Mouse (Mus musculus) embryonic facial prominence, embryonic 10.5 days (tissue): ENCODE measurements around the gene Mybbp1a. TPM values are rescaled to one million over a fixed set of nuclear protein-coding genes. Genes with fewer than 3 reads are reported as not detected.
A peak's percentile ranks its signal among the peaks of the same experiment; 100 is the strongest.

Source experiments
- DNase-seq: peaks from one replicate; pipeline ENCODE4 v3.0.0-alpha.2; 2017; ENCODE audit warnings: low spot score
- H3K27ac ChIP-seq: fragments of 300-500 bp; sonication (generic); replicated peaks from 2 replicates; pipeline ENCODE4 v1.5.1; 2016; ENCODE audit warnings: mild to moderate bottlenecking
- H3K27me3 ChIP-seq: fragments of 300-500 bp; sonication (generic); replicated peaks from 2 replicates; pipeline ENCODE4 v1.6.1; 2016; ENCODE audit warnings: low read depth, mild to moderate bottlenecking; ENCODE audit not compliant: poor library complexity, severe bottlenecking
- H3K36me3 ChIP-seq: fragments of 300-500 bp; sonication (generic); replicated peaks from 2 replicates; pipeline ENCODE4 v1.6.1; 2016; ENCODE audit warnings: mild to moderate bottlenecking, moderate library complexity
- H3K4me1 ChIP-seq: fragments of 300-500 bp; sonication (generic); 2 replicates; pipeline ENCODE4 v1.6.1; 2016
- H3K4me3 ChIP-seq: fragments of 300-500 bp; sonication (generic); 2 replicates; pipeline ENCODE4 v1.5.1; 2016; ENCODE audit warnings: mild to moderate bottlenecking, moderate library complexity
- H3K9me3 ChIP-seq: fragments of 300-500 bp; sonication (generic); 2 replicates; pipeline ENCODE4 v1.6.1; 2016; ENCODE audit warnings: mild to moderate bottlenecking
- WGBS: fragments of 180-500 bp; shearing (Covaris S2); methylation state at CpG from one replicate; pipeline ENCODE4 v1.1.7; 2016; 5-methylcytosine and 5-hydroxymethylcytosine counted together
- polyA plus RNA-seq: library from polyadenylated mRNA; unstranded; fragments of >200 nt; fragmentation: Nextera tagmentation; extraction: Ambion mirVana; gene quantifications from 2 replicates; pipeline ENCODE4 v1.2.1, GENCODE M21; 2016

Mybbp1a gene
- polyA plus RNA-seq, 1 experiment from 2014 or later = 257 TPM

GRCm38 (mm10) chr11:72488753-72489271, 47.7 kb downstream of the Mybbp1a start:
- no peaks in the 10 kb centered on the region for H3K36me3 ChIP-seq

GRCm38 (mm10) chr11:72489397-72489796, 48.2 kb downstream of the Mybbp1a start:
- Histone ChIP-seq H3K36me3 (no peaks in the 10 kb centered on the region), H3K4me3 (peak overlapping the region; percentile 71), H3K9me3 (no peaks in the 10 kb centered on the region), H3K27me3 (peaks cover 58% of the 10 kb centered on the region), H3K4me1 (peaks cover 36% of the 10 kb centered on the region), H3K27ac (peak overlapping the region; percentile 76)
- DNase-seq = no peak
- under 1% methylated on average over 41 of the region's 42 CpGs for WGBS

More at GRCm38 (mm10) chr11:72488753-72489271, 47.7 kb downstream of the Mybbp1a start:
- Histone ChIP-seq H3K27me3 (peaks cover 58% of the 10 kb centered on the region), H3K9me3 (no peaks in the 10 kb centered on the region), H3K27ac (peak overlapping the region; percentile 76), H3K4me1 (peaks cover 36% of the 10 kb centered on the region), H3K4me3 (peak overlapping the region; percentile 71)
- WGBS = under 1% methylated on average over 38 of the region's 38 CpGs
- peak; percentile 52 for DNase-seq

- Histone ChIP-seq H3K9me3 (no peaks in the 10 kb centered on the region), H3K4me3 (peak within 1 kb of the TSS; percentile 71), H3K36me3 (no peaks in the 10 kb centered on the region), H3K27ac (peak within 1 kb of the TSS; percentile 76), H3K4me1 (peaks cover 31% of the 10 kb centered on the region), H3K27me3 (peaks cover 58% of the 10 kb centered on the region)
- under 1% methylated on average over 42 of the region's 42 CpGs for WGBS
- peak; percentile 93 for DNase-seq
These were observed 48.7 kb downstream of the Mybbp1a start, which contains the start of gene Spns2 for GRCm38 (mm10) chr11:72489881-72490301. Gene Spns2 (minus strand): TSS chr11:72489904.

- no peak overlapping the region for H3K4me3 ChIP-seq
- H3K9me3 ChIP-seq = no peaks in the 10 kb centered on the region
- H3K27me3 ChIP-seq = peaks cover 49% of the 10 kb centered on the region
- no peak for DNase-seq
- H3K27ac ChIP-seq = no peak overlapping the region
- 70% methylated on average over 15 of the region's 15 CpGs for WGBS
- no peaks in the 10 kb centered on the region for H3K36me3 ChIP-seq
- H3K4me1 ChIP-seq = peaks cover 20% of the 10 kb centered on the region
These were observed 50.2 kb downstream of the Mybbp1a start for GRCm38 (mm10) chr11:72491130-72491960.

GRCm38 (mm10) chr11:72494046-72494988, 53.2 kb downstream of the Mybbp1a start:
- Histone ChIP-seq H3K27me3 (peaks cover 21% of the 10 kb centered on the region), H3K9me3 (no peaks in the 10 kb centered on the region), H3K4me1 (peaks cover 6% of the 10 kb centered on the region), H3K36me3 (no peaks in the 10 kb centered on the region), H3K4me3 (no peak overlapping the region), H3K27ac (no peak overlapping the region)
- WGBS = 55% methylated on average over 8 of the region's 8 CpGs
- DNase-seq = peak; percentile 57

GRCm38 (mm10) chr11:72496066-72496465, 54.9 kb downstream of the Mybbp1a start:
- no peak for DNase-seq
- Histone ChIP-seq H3K4me3 (no peak overlapping the region), H3K36me3 (no peaks in the 10 kb centered on the region), H3K9me3 (no peaks in the 10 kb centered on the region), H3K27ac (no peak overlapping the region), H3K27me3 (peaks cover 7% of the 10 kb centered on the region; the same call in 1 of the 2 replicates), H3K4me1 (peaks cover 3% of the 10 kb centered on the region)
- 68% methylated on average over 3 of the region's 3 CpGs for WGBS

GRCm38 (mm10) chr11:72496775-72497174, 55.6 kb downstream of the Mybbp1a start:
- DNase-seq = no peak
- 71% methylated on average over 1 of the region's 1 CpGs for WGBS
- peaks cover 6% of the 10 kb centered on the region; the same call in 1 of the 2 replicates for H3K27me3 ChIP-seq
- no peaks in the 10 kb centered on the region for H3K9me3 ChIP-seq
- H3K4me3 ChIP-seq = no peak overlapping the region
- H3K36me3 ChIP-seq = no peaks in the 10 kb centered on the region
- peaks cover 10% of the 10 kb centered on the region for H3K4me1 ChIP-seq
- no peak overlapping the region for H3K27ac ChIP-seq

GRCm38 (mm10) chr11:72497367-72497766, 56.2 kb downstream of the Mybbp1a start:
- no peaks in the 10 kb centered on the region for H3K36me3 ChIP-seq
- peaks cover 10% of the 10 kb centered on the region; the same call in 1 of the 2 replicates for H3K27me3 ChIP-seq
- no peak overlapping the region for H3K27ac ChIP-seq
- H3K9me3 ChIP-seq = no peaks in the 10 kb centered on the region
- no peak overlapping the region for H3K4me3 ChIP-seq
- no peak for DNase-seq
- peaks cover 16% of the 10 kb centered on the region for H3K4me1 ChIP-seq
- 23% methylated on average over 4 of the region's 4 CpGs for WGBS

- Histone ChIP-seq H3K9me3 (no peaks in the 10 kb centered on the region), H3K4me3 (no peak overlapping the region), H3K27me3 (peaks cover 20% of the 10 kb centered on the region), H3K4me1 (peaks cover 27% of the 10 kb centered on the region), H3K36me3 (no peaks in the 10 kb centered on the region), H3K27ac (no peak overlapping the region)
- no peak for DNase-seq
- WGBS = 87% methylated on average over 4 of the region's 4 CpGs
These were observed 59.0 kb downstream of the Mybbp1a start for GRCm38 (mm10) chr11:72500139-72500538.

Other genes with a start within 250 kb of the Mybbp1a start
- 0.72 and 0.83 TPM in 2 replicates for gene Gm43951, start 234.5 kb upstream of the Mybbp1a start, polyA plus RNA-seq
- gene 4933427D14Rik, start 233.9 kb upstream of the Mybbp1a start, polyA plus RNA-seq = 17.1 and 19.9 TPM in 2 replicates
- gene Txndc17, start 233.8 kb upstream of the Mybbp1a start, polyA plus RNA-seq = 180 TPM in 2 replicates
- gene Med31, start 225.8 kb upstream of the Mybbp1a start, polyA plus RNA-seq = 46.7 and 50.8 TPM in 2 replicates
- gene Slc13a5, start 174.1 kb upstream of the Mybbp1a start, polyA plus RNA-seq = 0.10 and 0.14 TPM in 2 replicates
- 3.2 and 3.4 TPM in 2 replicates for gene Xaf1, start 139.7 kb upstream of the Mybbp1a start, polyA plus RNA-seq
- not detected in 2 replicates for gene Fbxo39, start 126.9 kb upstream of the Mybbp1a start, polyA plus RNA-seq
- 6.3 and 7.2 TPM in 2 replicates for gene Tekt1, start 78.9 kb upstream of the Mybbp1a start, polyA plus RNA-seq
- 16.4 and 16.6 TPM in 2 replicates for gene Smtnl2, start 29.6 kb upstream of the Mybbp1a start, polyA plus RNA-seq
- 0.10 TPM in 1 of 2 replicates, not detected in the other for gene Ggt6, start 5.8 kb upstream of the Mybbp1a start, polyA plus RNA-seq
- 3.3 TPM in 2 replicates for gene Spns2, start 48.5 kb downstream of the Mybbp1a start, polyA plus RNA-seq
- 0.04 and 0.14 TPM in 2 replicates for gene Spns3, start 109.2 kb downstream of the Mybbp1a start, polyA plus RNA-seq
- 89.0 and 91.5 TPM in 2 replicates for gene Ube2g1, start 165.9 kb downstream of the Mybbp1a start, polyA plus RNA-seq
- 26.3 and 26.5 TPM in 2 replicates for gene Ankfy1, start 248.7 kb downstream of the Mybbp1a start, polyA plus RNA-seq